Mouse (Mus musculus): Measurements from ENCODE around the gene Nhs.

DNA sequence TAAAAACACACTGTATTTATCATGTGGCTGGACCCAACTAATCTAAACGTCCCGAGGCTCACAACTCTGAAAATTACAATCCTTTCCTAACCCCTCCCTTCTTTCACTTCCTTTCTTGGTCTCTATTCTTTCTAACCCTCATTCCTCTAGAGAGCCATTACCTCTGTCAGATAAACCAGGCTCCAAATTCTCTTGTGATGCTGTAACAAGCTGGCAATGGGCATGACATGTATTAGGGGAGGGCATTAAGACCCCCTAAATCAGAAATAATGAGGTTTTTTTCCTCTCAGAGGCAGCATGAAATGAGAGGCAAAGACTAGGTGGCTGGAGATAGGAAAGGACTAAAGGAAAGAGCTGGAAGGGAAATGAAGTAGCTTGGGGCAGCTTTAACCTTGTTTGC, 96.4 kb downstream of the Nhs start:
- no peak for TF ChIP-seq POLR2A (IDR thresholded peaks at IDR 0.05; ENCODE audit: low read depth, low read length)
- no peak for TF ChIP-seq CTCF (IDR thresholded peaks at IDR 0.05; ENCODE audit: extremely low read depth, insufficient read length, insufficient replicate concordance, low read depth, low read length)
